Mouse (Mus musculus) CH12.LX (cell line): ENCODE results near the gene Pamr1.

ENCODE experiments used
- CHD1 ChIP-seq: IDR thresholded peaks from 2 replicates; pipeline ENCODE4 v1.6.1; 2012; ENCODE audit warnings: low read depth, low read length, improper control_type of control experiment, inconsistent platforms
- CHD2 ChIP-seq: IDR thresholded peaks from 2 replicates; pipeline ENCODE4 v1.6.1; 2011; ENCODE audit warnings: low read length, improper control_type of control experiment
- CTCF ChIP-seq, 2 experiments: IDR thresholded peaks in 1 of 2; conservative IDR thresholded peaks in 1 of 2; 2 replicates each; pipeline ENCODE4 v1.5.1; 2011 to 2012; ENCODE audit warnings: low read depth in 2 of 2, low read length in 2 of 2, improper control_type of control experiment in 1 of 2, inconsistent platforms in 1 of 2, mild to moderate bottlenecking in 1 of 2, moderate library complexity in 1 of 2
- E2F4 ChIP-seq: IDR thresholded peaks from 2 replicates; pipeline ENCODE4 v1.6.1; 2011; ENCODE audit warnings: low read depth, low read length, improper control_type of control experiment; ENCODE audit not compliant: insufficient replicate concordance
- EP300 ChIP-seq: IDR thresholded peaks from 2 replicates; pipeline ENCODE4 v1.6.1; 2011; ENCODE audit warnings: low read length, improper control_type of control experiment
- MAX ChIP-seq: IDR thresholded peaks from 2 replicates; pipeline ENCODE4 v1.6.1; 2011; ENCODE audit warnings: low read length, improper control_type of control experiment
- POLR2A ChIP-seq: IDR thresholded peaks from 2 replicates; pipeline ENCODE4 v1.6.1; 2011; ENCODE audit warnings: low read depth, mild to moderate bottlenecking, improper control_type of control experiment, low read length
- ZC3H11A ChIP-seq: IDR thresholded peaks from 2 replicates; pipeline ENCODE4 v1.6.1; 2012; ENCODE audit warnings: low read depth, mild to moderate bottlenecking, inconsistent platforms, low read length, improper control_type of control experiment
- ZNF384 ChIP-seq: IDR thresholded peaks from 2 replicates; pipeline ENCODE4 v1.6.1; 2012; ENCODE audit warnings: low read depth, low read length, improper control_type of control experiment, inconsistent platforms

DNA sequence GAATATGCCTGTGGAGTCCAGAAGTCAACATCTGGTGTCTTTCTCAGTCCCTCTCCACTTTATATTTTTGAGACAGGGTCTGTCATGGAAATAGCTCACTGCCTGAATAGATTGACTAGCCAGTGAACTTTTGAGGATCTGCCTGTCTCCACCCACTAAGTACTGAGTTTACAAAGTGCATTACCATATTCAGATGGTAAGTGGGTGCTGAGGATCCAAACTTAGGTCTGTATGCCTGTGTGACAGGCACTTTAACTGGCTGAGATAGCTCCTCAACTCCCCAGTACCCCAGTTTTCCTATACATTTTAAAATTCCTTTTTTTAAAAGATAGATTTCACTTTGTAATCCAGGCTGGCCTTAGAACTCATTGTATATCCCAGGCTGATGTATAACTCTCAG lies 73.1 kb downstream of the Pamr1 start:
- TF ChIP-seq MAX (no peak), POLR2A (no peak), CTCF (conservative IDR thresholded peaks at IDR 0.05 in 1 of 2, IDR thresholded peaks at IDR 0.05 in 1 of 2; ENCODE audit: low read depth in 2 of 2, low read length in 2 of 2) (no peak), ZNF384 (no peak), ZC3H11A (no peak), CHD2 (no peak), EP300 (no peak), CHD1 (no peak), E2F4 (no peak)
